Mouse (Mus musculus) CH12F3 (cell line): ENCODE data around the gene B4galt1.
"Not testable (repeated sequence)": the region's sequence is repeated elsewhere in the genome, so short reads cannot be mapped to it uniquely, and the experiment has no call there.

Source experiments
- in situ Hi-C: fragments of 300-500 bp; cut with MboI; formaldehyde crosslinking; loops from 2 replicates; pipeline ENCODE4 v1.14.3; 2020; ENCODE audit warnings: low sequenced_read_pairs

The B4galt1 gene

DNA sequence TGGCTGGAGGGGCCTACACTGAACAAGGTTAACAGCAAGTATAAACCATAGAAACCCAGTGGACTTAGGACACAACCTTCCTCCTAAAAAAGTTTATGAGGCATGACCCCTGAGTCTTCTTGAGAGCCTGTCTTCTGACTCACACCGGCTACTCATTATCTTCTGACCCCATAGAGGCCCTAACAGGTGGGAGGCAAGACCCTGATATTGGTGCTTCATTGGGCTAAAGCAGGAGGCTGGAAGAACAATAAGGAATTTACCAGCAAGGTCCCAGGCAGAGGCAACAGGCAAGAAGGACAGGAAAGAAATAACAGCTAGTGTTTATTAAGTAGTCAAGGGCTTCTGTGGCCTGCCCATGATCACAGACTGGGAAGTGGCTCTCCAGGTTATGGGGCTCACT, 32.9 kb downstream of the B4galt1 start:
- in situ Hi-C loops: no loop called here

DNA sequence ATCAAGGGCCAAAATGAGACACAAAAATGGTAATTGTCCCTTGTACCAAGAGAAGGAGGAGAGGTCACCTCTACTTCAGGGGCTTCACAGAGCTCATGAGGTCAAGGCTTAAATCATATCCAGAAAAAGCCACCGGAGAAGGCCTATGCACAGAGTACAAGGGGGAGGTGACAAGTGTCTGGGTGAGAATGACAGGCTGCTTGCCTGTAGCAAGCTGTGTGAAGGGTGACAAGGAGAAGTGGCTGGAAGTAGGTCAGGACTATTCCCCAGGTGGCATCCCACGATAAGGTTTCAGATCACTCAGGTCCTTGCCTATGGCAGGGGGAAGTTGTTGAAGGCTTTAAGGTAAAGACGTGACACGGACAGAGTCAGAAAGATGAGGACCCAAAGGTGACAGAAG, 33.8 kb downstream of the B4galt1 start:
- in situ Hi-C loops: no loop called here

DNA sequence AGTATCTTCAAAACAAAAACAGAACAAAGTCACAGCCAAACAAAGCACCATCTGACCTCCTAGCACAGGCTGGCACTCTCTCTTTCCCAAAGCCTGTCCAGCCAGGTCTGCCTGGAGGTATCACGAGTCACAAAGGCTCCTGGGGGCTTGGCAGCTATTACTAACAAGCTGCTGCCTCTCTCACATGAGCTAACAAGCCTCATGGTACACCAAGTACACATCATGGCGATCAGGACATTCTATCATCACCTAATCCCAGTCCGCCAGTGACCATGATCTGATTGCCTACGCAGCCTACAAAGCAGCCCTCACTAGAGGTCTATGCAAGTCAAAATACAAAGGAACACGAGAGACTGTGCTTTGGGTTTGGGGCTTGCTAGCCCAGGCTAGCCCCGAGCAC, 34.7 kb downstream of the B4galt1 start:
- in situ Hi-C loops: no loop called here

GRCm38 (mm10) chr4:40818421-40818820, 35.4 kb downstream of the B4galt1 start:
- in situ Hi-C loops: no loop called here

DNA sequence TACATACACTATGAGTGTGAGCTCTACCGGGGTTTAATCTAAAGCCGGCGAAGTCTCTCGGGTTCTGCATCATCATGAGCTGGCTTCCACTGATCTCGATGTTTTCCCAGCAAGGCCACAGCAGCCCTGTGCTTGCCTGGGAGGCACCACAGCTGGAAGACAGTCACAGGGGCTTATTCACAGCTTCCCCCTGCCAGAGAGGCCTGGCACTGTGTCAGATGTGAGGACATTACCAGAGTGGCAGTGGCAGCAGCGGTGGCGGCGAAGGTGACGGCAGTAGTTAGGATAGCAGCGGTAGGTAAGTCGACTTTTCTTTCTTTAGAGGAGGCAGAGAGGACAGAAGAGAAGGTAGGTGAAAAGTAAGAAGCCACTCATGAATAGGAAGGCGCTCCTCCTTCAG, 35.9 kb downstream of the B4galt1 start:
- in situ Hi-C loops: no loop called here

- in situ Hi-C loops: no loop called here
These were observed 37.9 kb downstream of the B4galt1 start for GRCm38 (mm10) chr4:40815775-40816372.

GRCm38 (mm10) chr4:40815120-40815519, 38.7 kb downstream of the B4galt1 start:
- in situ Hi-C loops: no loop called here

GRCm38 (mm10) chr4:40814359-40814758, 39.4 kb downstream of the B4galt1 start:
- in situ Hi-C loops: no loop called here

GRCm38 (mm10) chr4:40812891-40813290, 40.9 kb downstream of the B4galt1 start:
- in situ Hi-C loops: no loop called here

DNA sequence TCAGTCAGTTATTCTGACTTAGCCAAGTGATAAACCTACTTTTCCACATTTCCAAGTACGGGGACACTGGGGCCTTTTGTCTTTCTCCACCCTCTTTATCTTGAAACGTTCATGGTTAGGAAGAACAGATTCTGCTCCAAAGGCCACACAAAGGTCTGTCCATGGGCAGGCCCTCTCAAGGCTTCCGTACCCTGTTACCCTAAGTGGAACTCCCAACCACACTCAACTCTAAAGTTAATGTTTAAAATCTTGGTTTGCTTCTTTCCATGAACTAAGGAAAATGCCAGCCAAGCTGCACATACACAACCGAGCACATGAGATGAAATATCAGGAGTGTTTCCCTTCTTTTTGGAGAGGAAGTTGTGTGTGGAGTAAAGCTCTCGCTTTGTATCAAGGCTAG, 43.3 kb downstream of the B4galt1 start:
- in situ Hi-C loops: no loop called here

GRCm38 (mm10) chr4:40807382-40807781, 46.4 kb downstream of the B4galt1 start:
- in situ Hi-C loops: no loop called here

GRCm38 (mm10) chr4:40805401-40805800, 48.4 kb downstream of the B4galt1 start:
- in situ Hi-C loops: no loop called here

DNA sequence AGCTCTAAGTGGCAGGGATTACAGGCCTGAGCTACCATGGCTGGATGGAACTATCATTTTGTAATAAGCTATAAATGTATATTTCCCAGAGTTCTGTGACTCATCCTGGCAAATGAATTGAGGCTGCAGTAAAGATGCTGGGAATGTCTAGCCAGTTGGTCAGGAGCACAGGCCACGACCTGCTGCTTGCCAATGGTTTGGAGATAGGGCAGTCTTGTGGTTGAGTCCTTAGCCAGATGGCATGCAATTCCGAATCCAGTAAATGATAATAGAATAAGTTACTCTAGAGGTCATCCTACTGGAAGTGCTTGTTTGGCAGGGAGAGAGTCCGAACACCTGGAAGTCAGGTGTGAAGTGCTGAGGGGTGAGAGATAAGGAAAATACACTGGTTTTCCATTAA, 51.0 kb downstream of the B4galt1 start:
- in situ Hi-C loops: no loop called here

- in situ Hi-C loops: no loop called here
These were observed 51.9 kb downstream of the B4galt1 start for GRCm38 (mm10) chr4:40801908-40802307.

DNA sequence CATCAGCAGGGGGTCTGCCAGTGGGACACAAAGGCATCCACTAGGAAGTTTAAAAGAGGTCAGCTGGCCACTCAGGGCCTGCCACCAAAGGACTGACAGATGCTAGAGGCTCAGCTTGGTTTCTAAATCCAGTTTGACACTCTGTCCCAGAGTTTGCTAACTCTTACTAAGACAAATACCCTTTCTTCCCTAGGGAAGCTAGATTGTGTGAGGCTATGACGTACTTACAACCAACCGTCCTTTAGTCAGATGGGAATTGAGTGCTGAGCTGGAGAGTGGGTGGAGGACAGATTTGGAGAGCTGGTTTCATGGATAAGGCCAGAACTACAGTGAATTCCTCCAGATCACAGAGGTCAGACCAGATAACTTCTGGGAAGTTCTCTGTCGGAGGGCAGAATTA, 52.9 kb downstream of the B4galt1 start:
- in situ Hi-C loops: no loop called here

DNA sequence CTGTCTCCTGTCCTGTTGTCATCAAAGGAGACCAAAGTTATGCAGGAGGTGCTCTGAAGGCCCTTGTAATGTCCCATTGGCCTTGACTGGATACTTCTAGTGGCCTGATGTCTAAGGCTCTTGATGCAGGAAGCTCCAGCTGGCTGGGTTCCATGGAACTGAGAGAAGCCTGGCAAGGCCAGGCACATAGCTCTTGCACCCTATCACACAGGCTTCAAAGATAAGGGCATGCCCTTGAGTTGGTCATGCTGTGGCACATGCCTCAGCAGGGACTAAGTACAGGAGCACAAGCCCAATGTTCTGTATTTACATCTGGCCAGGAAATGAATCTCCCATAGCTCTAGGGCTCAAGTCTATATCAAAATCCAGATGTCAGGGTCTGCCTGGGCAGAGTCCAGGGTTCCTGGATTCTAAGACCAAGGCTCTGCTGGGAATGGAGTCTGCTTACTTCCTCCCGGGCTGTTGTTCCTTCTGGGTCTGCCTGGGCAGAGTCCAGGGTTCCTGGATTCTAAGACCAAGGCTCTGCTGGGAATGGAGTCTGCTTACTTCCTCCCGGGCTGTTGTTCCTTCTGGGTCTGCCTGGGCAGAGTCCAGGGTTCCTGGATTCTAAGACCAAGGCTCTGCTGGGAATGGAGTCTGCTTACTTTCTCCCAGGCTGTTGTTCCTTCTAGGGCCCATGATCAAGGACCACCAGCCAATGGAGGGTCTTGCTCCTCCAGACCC, 54.8 kb downstream of the B4galt1 start:
- in situ Hi-C loops: not testable (repeated sequence)

- in situ Hi-C loops: no loop called here
These were observed 58.0 kb downstream of the B4galt1 start for GRCm38 (mm10) chr4:40795761-40796160.

DNA sequence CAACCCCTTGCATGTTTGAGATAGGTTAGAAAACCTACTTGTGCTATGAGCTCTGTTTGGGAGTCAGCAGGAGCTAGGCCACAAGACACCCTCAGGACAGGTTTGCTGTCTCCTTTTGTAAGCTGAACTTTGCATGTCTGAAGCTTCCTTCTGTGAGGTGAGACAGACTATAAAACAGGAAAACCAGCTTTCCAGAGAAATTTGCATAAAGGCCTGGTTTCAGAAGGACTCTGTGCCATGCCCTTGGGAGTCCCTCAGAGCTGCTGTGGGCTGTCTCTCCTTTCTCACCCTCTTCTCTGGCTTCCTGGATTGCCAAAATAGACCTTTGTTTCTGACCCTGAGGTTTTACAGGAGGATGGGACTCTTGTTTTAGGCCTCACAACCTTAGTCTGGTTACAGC, 59.5 kb downstream of the B4galt1 start:
- in situ Hi-C loops: no loop called here

- in situ Hi-C loops: no loop called here
These were observed 62.6 kb downstream of the B4galt1 start for GRCm38 (mm10) chr4:40791176-40791575.

- in situ Hi-C loops: no loop called here
These were observed 67.2 kb downstream of the B4galt1 start for GRCm38 (mm10) chr4:40786578-40786977.

- in situ Hi-C loops: no loop called here
These were observed 68.1 kb downstream of the B4galt1 start for GRCm38 (mm10) chr4:40785620-40786166.

DNA sequence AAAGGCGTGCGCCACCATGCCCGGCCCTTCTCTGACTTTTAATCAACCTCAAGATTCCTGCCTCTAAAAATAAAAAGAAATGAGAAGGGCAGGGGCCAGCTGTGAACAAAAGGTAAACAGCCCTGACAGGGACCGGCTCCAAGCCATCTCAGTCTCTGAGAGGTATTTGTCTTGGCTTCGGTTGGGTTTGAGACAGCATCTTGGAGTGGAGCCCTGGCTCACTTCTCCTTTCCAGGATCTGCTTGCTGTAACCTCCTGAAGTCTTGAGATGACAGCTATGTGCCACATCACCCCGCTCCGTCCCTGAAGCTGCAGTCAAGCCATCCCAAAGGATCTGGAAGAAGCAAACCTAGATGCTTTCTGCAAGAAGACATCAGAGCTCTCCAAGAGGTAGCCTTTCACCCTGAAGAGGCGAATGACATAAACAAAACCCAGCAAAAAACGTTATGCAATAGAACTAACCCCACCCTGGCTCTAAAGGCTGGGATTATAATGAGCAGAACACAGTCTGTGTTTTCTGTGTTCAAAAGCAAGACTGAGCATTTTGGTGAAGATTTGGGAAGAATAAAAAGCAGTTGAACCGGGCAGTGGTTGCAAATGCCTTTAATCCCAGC, 69.1 kb downstream of the B4galt1 start:
- in situ Hi-C loops: no loop called here
